Mouse (Mus musculus): ENCODE measurements around the gene Appl1.

Appl1 gene

GRCm38 (mm10) chr14:26971106-26971789, at the start of gene Appl1:
Gene Appl1 (minus strand): TSS chr14:26971232.
- no peak for DNase-seq

GRCm38 (mm10) chr14:27019850-27020249, 48.8 kb upstream of the Appl1 start:
- no peak for DNase-seq

- DNase-seq, result no peak
Observed at GRCm38 (mm10) chr14:27017936-27018335, 46.9 kb upstream of the Appl1 start.

GRCm38 (mm10) chr14:27013658-27014057, 42.6 kb upstream of the Appl1 start:
- no peak for DNase-seq

GRCm38 (mm10) chr14:27011561-27011960, 40.5 kb upstream of the Appl1 start:
- no peak for DNase-seq

GRCm38 (mm10) chr14:27005937-27006336, 34.9 kb upstream of the Appl1 start:
- DNase-seq, result no peak

- DNase-seq, result peak; percentile 43
Observed at GRCm38 (mm10) chr14:27004906-27005305, 33.9 kb upstream of the Appl1 start.

GRCm38 (mm10) chr14:27000386-27000785, 29.4 kb upstream of the Appl1 start:
- DNase-seq, result no peak

GRCm38 (mm10) chr14:26996257-26996656, 25.2 kb upstream of the Appl1 start:
- no peak for DNase-seq

- peak; percentile 67 for DNase-seq
Observed at GRCm38 (mm10) chr14:26994211-26994741, 23.2 kb upstream of the Appl1 start, which contains the start of gene Hesx1. Gene Hesx1 (plus strand): TSS chr14:26994416.

- DNase-seq, result no peak
Observed at GRCm38 (mm10) chr14:26993427-26993826, 22.4 kb upstream of the Appl1 start.

- no peak for DNase-seq
Observed at GRCm38 (mm10) chr14:26991622-26992021, 20.6 kb upstream of the Appl1 start.

- no peak for DNase-seq
Observed at GRCm38 (mm10) chr14:26988694-26989093, 17.7 kb upstream of the Appl1 start.

- no peak for DNase-seq
Observed at GRCm38 (mm10) chr14:26982150-26982530, 11.1 kb upstream of the Appl1 start.

GRCm38 (mm10) chr14:26981494-26982149, 10.6 kb upstream of the Appl1 start:
- peak; percentile 7 for DNase-seq

- DNase-seq, result no peak
Observed at GRCm38 (mm10) chr14:26981021-26981420, 10.0 kb upstream of the Appl1 start.

GRCm38 (mm10) chr14:26979808-26980207, 8.8 kb upstream of the Appl1 start:
- DNase-seq, result no peak

GRCm38 (mm10) chr14:26977500-26977899, 6.5 kb upstream of the Appl1 start:
- no peak for DNase-seq

- DNase-seq, result no peak
Observed at GRCm38 (mm10) chr14:26976212-26976611, 5.2 kb upstream of the Appl1 start.

- DNase-seq, result no peak
Observed at GRCm38 (mm10) chr14:26975490-26975889, 4.5 kb upstream of the Appl1 start.

- no peak for DNase-seq
Observed at GRCm38 (mm10) chr14:26973089-26973488, 2.1 kb upstream of the Appl1 start.

GRCm38 (mm10) chr14:26970439-26970932, 546 bp downstream of the Appl1 start:
- peak; percentile 99 for DNase-seq

GRCm38 (mm10) chr14:26969856-26970407, 1.1 kb downstream of the Appl1 start:
- DNase-seq, result no peak

GRCm38 (mm10) chr14:26969164-26969563, 1.9 kb downstream of the Appl1 start:
- DNase-seq, result no peak

Data from kidney, postnatal 10 days (tissue).